Mouse (Mus musculus) testis, postnatal 14 days (tissue): ENCODE results near the gene Rtn2.
"Not testable (repeated sequence)": the region's sequence is repeated elsewhere in the genome, so short reads cannot be mapped to it uniquely, and the experiment has no call there.

Experiments used
- DNase-seq: peaks from one replicate; pipeline ENCODE4 v3.0.0; 2021; ENCODE audit warnings: low spot score

The Rtn2 gene

GRCm38 (mm10) chr7:19269721-19270441 lies 12.5 kb upstream of the Rtn2 start:
- peak; percentile 46 for DNase-seq

GRCm38 (mm10) chr7:19270509-19271237 lies 11.8 kb upstream of the Rtn2 start:
- peak; percentile 29 for DNase-seq

GRCm38 (mm10) chr7:19271238-19272172 lies 10.9 kb upstream of the Rtn2 start, which contains the start of gene Vasp:
TSS of gene Vasp (minus strand) at chr7:19271817.
- DNase-seq = peak; percentile 83

- peak; percentile 66 for DNase-seq
Observed at GRCm38 (mm10) chr7:19272173-19272764, 10.2 kb upstream of the Rtn2 start.

- DNase-seq = no peak
Observed at GRCm38 (mm10) chr7:19276253-19276652, 6.2 kb upstream of the Rtn2 start.

GRCm38 (mm10) chr7:19279052-19279451 lies 3.4 kb upstream of the Rtn2 start:
- DNase-seq = no peak

GRCm38 (mm10) chr7:19279581-19280114 lies 2.8 kb upstream of the Rtn2 start, which contains the start of gene Ppm1n:
TSS of gene Ppm1n (minus strand) at chr7:19280064.
- DNase-seq = no peak

GRCm38 (mm10) chr7:19281680-19282304 lies 632 bp upstream of the Rtn2 start:
- DNase-seq = not testable (repeated sequence)

GRCm38 (mm10) chr7:19282791-19283405 lies 474 bp downstream of the Rtn2 start:
- DNase-seq = peak; percentile 59

- no peak for DNase-seq
Observed at GRCm38 (mm10) chr7:19283406-19283804, 981 bp downstream of the Rtn2 start.

GRCm38 (mm10) chr7:19284763-19285162 lies 2.3 kb downstream of the Rtn2 start:
- no peak for DNase-seq

- no peak for DNase-seq
Observed at GRCm38 (mm10) chr7:19290969-19291596, 8.7 kb downstream of the Rtn2 start.

GRCm38 (mm10) chr7:19295503-19296185 lies 13.2 kb downstream of the Rtn2 start:
- peak; percentile 94 for DNase-seq

GRCm38 (mm10) chr7:19297034-19297433 lies 14.6 kb downstream of the Rtn2 start:
- no peak for DNase-seq

GRCm38 (mm10) chr7:19297794-19298193 lies 15.4 kb downstream of the Rtn2 start:
- DNase-seq = no peak

- DNase-seq = no peak
Observed at GRCm38 (mm10) chr7:19299194-19299593, 16.8 kb downstream of the Rtn2 start.

GRCm38 (mm10) chr7:19300501-19301421 lies 18.3 kb downstream of the Rtn2 start:
- DNase-seq = peak; percentile 82
